Mouse (Mus musculus): Measurements from ENCODE around the gene Golga2.

Gene Golga2

GRCm38 (mm10) chr2:32342039-32342438, 54.9 kb downstream of the Golga2 start:
- in situ Hi-C loops (cut with MboI; ENCODE audit: low sequenced_read_pairs), result no loop called here

GRCm38 (mm10) chr2:32342539-32343350, 55.6 kb downstream of the Golga2 start:
- in situ Hi-C loops (cut with MboI; ENCODE audit: low sequenced_read_pairs), result no loop called here

GRCm38 (mm10) chr2:32343351-32343671, 56.1 kb downstream of the Golga2 start:
- in situ Hi-C loops (cut with MboI; ENCODE audit: low sequenced_read_pairs), result no loop called here

- in situ Hi-C loops (cut with MboI; ENCODE audit: low sequenced_read_pairs), result no loop called here
Observed at GRCm38 (mm10) chr2:32344056-32344455, 56.9 kb downstream of the Golga2 start.

- in situ Hi-C loops (cut with MboI; ENCODE audit: low sequenced_read_pairs), result no loop called here
Observed at GRCm38 (mm10) chr2:32344598-32345321, 57.6 kb downstream of the Golga2 start.

- in situ Hi-C loops (cut with MboI; ENCODE audit: low sequenced_read_pairs), result no loop called here
Observed at GRCm38 (mm10) chr2:32347019-32347418, 59.8 kb downstream of the Golga2 start.

GRCm38 (mm10) chr2:32348311-32348710, 61.1 kb downstream of the Golga2 start:
- in situ Hi-C loops (cut with MboI; ENCODE audit: low sequenced_read_pairs), result no loop called here

GRCm38 (mm10) chr2:32349625-32350255, 62.6 kb downstream of the Golga2 start:
- in situ Hi-C loops (cut with MboI; ENCODE audit: low sequenced_read_pairs), result no loop called here

- in situ Hi-C loops (cut with MboI; ENCODE audit: low sequenced_read_pairs), result no loop called here
Observed at GRCm38 (mm10) chr2:32350471-32351051, 63.4 kb downstream of the Golga2 start.

GRCm38 (mm10) chr2:32351471-32351961, 64.3 kb downstream of the Golga2 start:
- in situ Hi-C loops (cut with MboI; ENCODE audit: low sequenced_read_pairs), result no loop called here

- in situ Hi-C loops (cut with MboI; ENCODE audit: low sequenced_read_pairs), result no loop called here
Observed at GRCm38 (mm10) chr2:32352151-32353006, 65.2 kb downstream of the Golga2 start, which contains the start of gene Ciz1. Ciz1 (plus strand) TSS chr2:32352327.

GRCm38 (mm10) chr2:32353007-32353542, 65.9 kb downstream of the Golga2 start, which contains the start of gene Dnm1:
Dnm1 (minus strand) TSS chr2:32353338.
- in situ Hi-C loops (cut with MboI; ENCODE audit: low sequenced_read_pairs), result no loop called here

GRCm38 (mm10) chr2:32353836-32354235, 66.7 kb downstream of the Golga2 start:
- in situ Hi-C loops (cut with MboI; ENCODE audit: low sequenced_read_pairs), result no loop called here

- in situ Hi-C loops (cut with MboI; ENCODE audit: low sequenced_read_pairs), result no loop called here
Observed at GRCm38 (mm10) chr2:32354336-32354895, 67.2 kb downstream of the Golga2 start.

- in situ Hi-C loops (cut with MboI; ENCODE audit: low sequenced_read_pairs), result no loop called here
Observed at GRCm38 (mm10) chr2:32356216-32356615, 69.0 kb downstream of the Golga2 start.

All from CH12F3 (cell line).